Mouse (Mus musculus) urinary bladder, postnatal 10 days (tissue): ENCODE data around the gene Bphl.

ENCODE experiments used
- DNase-seq: peaks from one replicate; pipeline ENCODE4 v3.0.0; 2022; ENCODE audit warnings: low spot score

The Bphl gene

GRCm38 (mm10) chr13:34037172-34038055, at the start of gene Bphl:
Gene Bphl, plus strand, starts transcription at chr13:34037597.
- peak; percentile 59 for DNase-seq

GRCm38 (mm10) chr13:33989625-33990024, 47.8 kb upstream of the Bphl start:
- DNase-seq, result no peak

- no peak for DNase-seq
Observed at GRCm38 (mm10) chr13:33995197-33995596, 42.2 kb upstream of the Bphl start.

- peak; percentile 62 for DNase-seq
Observed at GRCm38 (mm10) chr13:34002058-34003006, 35.1 kb upstream of the Bphl start, which contains the start of the genes Ripk1 and Serpinb6a. Gene Ripk1, plus strand, starts transcription at chr13:34002363. Gene Serpinb6a, minus strand, starts transcription at chr13:34002794.

- DNase-seq, result no peak
Observed at GRCm38 (mm10) chr13:34003058-34003457, 34.3 kb upstream of the Bphl start.

GRCm38 (mm10) chr13:34007234-34007633, 30.2 kb upstream of the Bphl start:
- no peak for DNase-seq

- no peak for DNase-seq
Observed at GRCm38 (mm10) chr13:34016927-34017569, 20.3 kb upstream of the Bphl start.

- no peak for DNase-seq
Observed at GRCm38 (mm10) chr13:34018521-34018920, 18.9 kb upstream of the Bphl start.

GRCm38 (mm10) chr13:34021998-34022397, 15.4 kb upstream of the Bphl start:
- DNase-seq, result no peak

GRCm38 (mm10) chr13:34032041-34032440, 5.4 kb upstream of the Bphl start:
- DNase-seq, result no peak

- DNase-seq, result no peak
Observed at GRCm38 (mm10) chr13:34035424-34035823, 2.0 kb upstream of the Bphl start.

GRCm38 (mm10) chr13:34036726-34037125, 671 bp upstream of the Bphl start:
- DNase-seq, result no peak

GRCm38 (mm10) chr13:34038056-34038432, 647 bp downstream of the Bphl start:
- no peak for DNase-seq

- DNase-seq, result no peak
Observed at GRCm38 (mm10) chr13:34038901-34039341, 1.5 kb downstream of the Bphl start.

- DNase-seq, result no peak
Observed at GRCm38 (mm10) chr13:34040091-34040490, 2.7 kb downstream of the Bphl start.

GRCm38 (mm10) chr13:34043716-34044393, 6.5 kb downstream of the Bphl start:
- DNase-seq, result no peak

GRCm38 (mm10) chr13:34045511-34046249, 8.3 kb downstream of the Bphl start:
- DNase-seq, result no peak

GRCm38 (mm10) chr13:34046421-34047012, 9.1 kb downstream of the Bphl start:
- no peak for DNase-seq

- DNase-seq, result no peak
Observed at GRCm38 (mm10) chr13:34047526-34047925, 10.1 kb downstream of the Bphl start.

- DNase-seq, result no peak
Observed at GRCm38 (mm10) chr13:34050479-34050878, 13.1 kb downstream of the Bphl start.
